Mouse (Mus musculus): ENCODE measurements at regions not wholly inside any gene's neighbourhood (a gene's known extent, or its start where the extent isn't known, plus 50 kb on each side); places are given as distances from the start of the nearest gene placed in this dataset.

DNA sequence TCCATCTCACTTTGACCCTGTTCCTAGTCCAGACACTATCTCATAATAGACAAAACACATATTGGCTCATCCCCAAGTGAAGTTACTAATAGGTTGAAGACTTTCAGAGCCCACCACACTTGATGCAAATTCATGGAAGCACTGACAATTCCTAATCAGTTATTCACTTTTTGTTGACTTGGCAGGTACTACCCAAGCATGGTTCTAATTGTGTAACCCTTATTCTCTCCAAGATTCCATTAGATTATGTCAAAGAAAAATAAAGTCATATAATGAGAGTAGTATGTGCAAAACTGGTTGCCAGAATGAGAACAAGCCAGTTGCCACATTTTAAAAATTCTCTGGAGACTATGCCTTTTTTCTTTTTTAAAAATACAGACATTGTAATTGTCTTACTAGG is 426.7 kb upstream of the Pik3r1 start:
- TF ChIP-seq EP300 (IDR thresholded peaks at IDR 0.05) (no peak), CTCF (IDR thresholded peaks at IDR 0.05) (no peak)
